Mouse (Mus musculus) kidney, postnatal 25 days (tissue): ENCODE data around the gene Kif18b.

Experiments used
- DNase-seq, 2 experiments: peaks; one replicate each; pipeline ENCODE4 v3.0.0; 2021; ENCODE audit warnings: mixed read lengths in 2 of 2

Kif18b gene

DNA sequence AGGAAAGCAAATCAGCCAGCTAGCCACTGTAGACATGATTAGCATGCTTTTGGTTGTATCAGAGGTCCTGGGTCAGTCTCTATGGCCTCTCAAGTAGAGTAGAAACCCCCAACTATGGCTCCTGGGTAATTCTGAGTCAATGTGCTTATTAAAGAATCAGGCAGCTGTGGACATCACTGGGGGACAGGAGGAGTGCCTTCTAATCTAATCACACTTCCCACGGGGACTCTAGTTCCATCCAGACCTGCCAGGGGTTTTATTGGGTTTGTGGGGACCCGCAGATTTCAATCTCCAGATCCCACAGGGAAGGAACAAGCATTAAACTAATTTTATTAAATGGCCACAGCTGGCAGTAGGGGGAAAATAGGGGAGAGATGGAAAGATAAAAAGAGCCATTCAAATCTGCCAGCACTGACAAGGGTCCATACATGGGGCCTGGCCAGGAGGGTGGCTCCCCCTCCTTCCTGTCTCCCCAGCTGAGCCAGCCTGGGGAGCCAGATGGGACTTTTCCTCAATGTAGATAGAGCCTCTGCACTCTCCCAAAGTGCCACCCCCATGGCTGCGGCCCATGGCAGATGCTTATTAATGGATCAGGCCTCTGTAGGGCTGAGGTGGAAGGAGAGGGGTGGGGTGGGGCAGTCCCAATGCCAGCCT, 12.7 kb upstream of the Kif18b start:
- no peak for DNase-seq

DNA sequence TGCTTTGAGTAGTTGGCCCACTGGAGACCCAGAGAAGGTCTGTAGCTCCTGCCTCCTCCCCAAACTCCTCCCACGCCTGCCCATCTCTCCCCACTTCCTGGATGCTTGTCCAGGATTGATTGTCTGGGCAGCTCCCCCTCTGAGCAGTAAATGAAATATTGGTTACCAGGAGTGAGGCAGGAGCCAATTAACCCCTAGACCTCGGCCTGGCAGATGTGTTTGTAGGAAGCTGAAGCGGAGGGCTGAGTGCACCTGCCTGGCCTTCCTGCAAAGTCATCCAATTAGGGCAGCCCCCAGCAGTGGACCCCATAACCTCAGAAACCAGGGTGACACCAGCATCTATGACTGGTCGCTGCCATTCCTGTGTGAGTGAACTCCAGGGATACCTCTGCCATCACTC, 11.3 kb upstream of the Kif18b start:
- no peak for DNase-seq

GRCm38 (mm10) chr11:102930672-102931071, 5.7 kb upstream of the Kif18b start:
- no peak for DNase-seq

GRCm38 (mm10) chr11:102925351-102925717, 410 bp upstream of the Kif18b start:
- peak in 1 of 2 experiments; percentile 28 for DNase-seq

DNA sequence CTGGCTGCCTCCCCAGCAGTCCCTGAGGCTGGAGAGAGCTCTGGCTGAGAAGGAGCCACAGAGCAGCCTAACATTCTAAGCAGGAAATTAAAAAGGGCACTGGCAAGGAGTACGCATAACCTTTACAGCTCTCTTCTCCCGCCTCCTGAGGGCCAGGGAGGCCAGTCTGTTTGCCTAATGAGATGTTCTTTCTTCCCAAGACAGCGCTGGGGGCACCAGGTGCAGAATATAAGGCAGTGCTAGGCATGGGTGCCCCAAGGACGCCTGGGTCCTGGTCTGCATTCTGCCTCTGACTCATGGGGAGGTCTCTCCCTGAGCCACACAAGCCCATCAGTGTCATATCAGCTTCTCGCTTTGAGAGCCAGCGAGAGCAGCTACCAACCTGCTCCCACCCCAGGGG, 3.4 kb downstream of the Kif18b start:
- DNase-seq, result no peak

DNA sequence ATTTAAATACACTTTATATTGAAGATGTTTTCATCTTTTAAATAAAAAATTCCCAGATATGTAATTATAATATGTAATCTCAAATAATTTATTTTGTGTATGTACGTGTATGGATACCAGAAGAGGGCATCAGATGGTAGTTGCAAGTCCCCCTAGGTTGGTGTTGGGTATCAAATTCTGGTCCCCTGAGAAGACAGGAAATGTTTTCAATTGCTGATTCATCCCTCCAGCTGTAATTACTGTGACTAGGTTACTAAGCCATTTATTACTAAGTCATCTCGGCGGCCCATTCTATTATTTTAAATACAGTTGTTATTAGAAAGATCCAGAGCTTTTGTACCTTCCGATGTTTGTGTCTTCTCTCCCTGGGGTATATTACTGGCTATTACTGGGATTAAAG, 6.8 kb downstream of the Kif18b start:
- no peak for DNase-seq

GRCm38 (mm10) chr11:102915380-102915779, 9.5 kb downstream of the Kif18b start:
- DNase-seq, result no peak

GRCm38 (mm10) chr11:102911376-102911775, 13.5 kb downstream of the Kif18b start:
- DNase-seq, result no peak

GRCm38 (mm10) chr11:102903654-102904053, 21.3 kb downstream of the Kif18b start:
- DNase-seq, result peak in 1 of 2 experiments; percentile 15

DNA sequence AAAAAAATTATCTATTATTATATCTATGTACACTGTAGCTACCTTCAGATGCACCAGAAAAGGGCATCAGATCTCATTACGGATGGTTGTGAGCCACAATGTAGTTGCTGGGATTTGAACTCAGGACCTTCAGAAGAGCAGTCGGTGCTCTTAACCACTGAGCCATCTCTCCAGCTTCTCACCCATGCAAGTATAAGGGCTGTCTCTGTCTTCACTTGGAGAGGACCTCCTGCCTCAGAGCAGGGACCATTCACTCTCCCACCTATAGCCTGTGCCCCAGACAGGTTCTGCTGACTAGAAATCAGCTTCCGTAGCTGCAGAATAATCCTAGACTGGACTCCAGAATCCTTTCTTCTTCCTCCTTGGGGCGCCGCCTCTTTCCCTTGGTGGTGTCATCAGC, 22.8 kb downstream of the Kif18b start:
- peak in 1 of 2 experiments; percentile 9 for DNase-seq

DNA sequence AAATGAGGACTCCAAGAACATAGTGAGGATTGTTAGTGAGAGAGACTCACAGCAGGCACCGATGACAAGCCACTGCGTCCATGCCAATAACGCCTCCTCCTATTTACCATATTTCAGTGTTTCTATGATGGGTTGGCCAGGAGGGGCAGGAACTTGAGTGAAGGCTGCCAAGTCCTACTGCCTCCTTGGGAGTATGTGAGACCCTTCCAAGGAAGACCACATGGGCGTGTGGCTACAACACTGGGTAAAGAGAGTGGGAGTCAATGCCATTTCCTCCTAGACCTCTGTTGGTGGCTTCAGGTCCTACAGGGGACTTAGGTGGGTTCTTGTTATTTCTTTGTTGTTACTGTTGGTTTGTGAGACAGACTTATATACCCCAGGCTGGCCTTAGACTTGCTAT, 23.7 kb downstream of the Kif18b start:
- DNase-seq, result peak in 1 of 2 experiments; percentile 18

- DNase-seq, result peak; percentile 78 to 88
Observed at GRCm38 (mm10) chr11:102900763-102901162, 24.2 kb downstream of the Kif18b start, which contains the start of gene Gfap. Gene Gfap, minus strand, starts transcription at chr11:102900912.

DNA sequence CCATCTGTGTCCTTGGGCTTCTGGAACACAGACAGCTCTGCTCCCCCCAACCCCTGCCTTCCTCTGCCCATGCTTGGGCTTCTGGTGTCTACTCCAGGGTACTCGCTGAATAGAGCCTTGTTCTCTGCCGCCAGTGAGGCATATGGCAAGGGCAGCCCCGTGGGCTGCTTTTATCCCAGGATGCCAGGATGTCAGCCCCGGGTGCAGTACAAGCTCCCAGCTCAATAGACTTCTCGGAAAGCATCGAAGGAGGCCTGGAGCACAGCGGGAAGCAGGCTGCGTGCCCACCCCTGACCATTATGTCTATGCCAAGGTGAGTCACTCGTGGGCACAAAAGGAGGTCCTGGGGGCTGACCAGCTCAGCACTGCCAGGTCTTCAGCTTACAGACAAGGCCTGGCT, 26.5 kb downstream of the Kif18b start:
- no peak for DNase-seq

GRCm38 (mm10) chr11:102896641-102897040, 28.3 kb downstream of the Kif18b start:
- no peak for DNase-seq

GRCm38 (mm10) chr11:102895779-102896178, 29.1 kb downstream of the Kif18b start:
- DNase-seq, result no peak

DNA sequence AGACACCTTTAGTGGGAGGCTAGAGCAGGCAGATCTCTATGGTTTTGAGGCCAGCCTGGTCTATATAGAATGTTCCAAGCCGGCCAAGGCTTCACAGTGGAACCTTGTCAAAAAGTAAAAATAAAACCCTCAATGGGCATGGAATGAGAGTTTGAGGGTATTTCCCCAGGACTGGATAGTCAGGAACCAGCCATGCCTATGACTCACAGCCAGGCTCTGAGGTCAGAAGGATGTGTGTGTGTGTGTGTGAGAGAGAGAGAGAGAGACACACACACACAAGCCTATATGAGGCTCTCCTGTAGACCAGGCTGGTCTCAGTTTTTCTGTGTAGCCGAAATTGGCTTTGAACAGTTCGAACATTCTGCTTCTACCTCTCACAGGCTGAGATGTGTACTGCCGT, 30.2 kb downstream of the Kif18b start:
- DNase-seq, result no peak

GRCm38 (mm10) chr11:102893015-102893651, 31.8 kb downstream of the Kif18b start:
- peak; percentile 85 to 92 for DNase-seq

- no peak for DNase-seq
Observed at GRCm38 (mm10) chr11:102890096-102890495, 34.8 kb downstream of the Kif18b start.

- DNase-seq, result no peak
Observed at GRCm38 (mm10) chr11:102888135-102888534, 36.8 kb downstream of the Kif18b start.

DNA sequence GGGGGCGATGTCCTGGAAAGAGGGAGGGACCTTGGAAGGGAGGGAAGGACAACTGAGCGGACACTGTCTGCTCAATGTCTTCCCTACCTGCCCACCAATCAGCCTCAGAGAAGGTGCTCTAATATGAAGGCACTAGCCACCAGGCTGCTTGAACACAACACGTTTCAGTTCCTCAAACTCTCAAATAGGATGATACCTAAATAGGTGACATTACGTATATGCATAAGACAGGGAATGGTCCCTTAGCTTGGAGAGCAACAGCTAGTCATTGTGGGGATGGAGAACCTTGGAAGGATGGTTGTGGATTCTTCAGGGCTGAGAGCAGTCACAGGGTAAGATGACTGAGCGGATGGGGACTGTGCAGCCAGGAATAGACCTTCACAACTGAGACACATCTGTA, 37.5 kb downstream of the Kif18b start:
- no peak for DNase-seq

DNA sequence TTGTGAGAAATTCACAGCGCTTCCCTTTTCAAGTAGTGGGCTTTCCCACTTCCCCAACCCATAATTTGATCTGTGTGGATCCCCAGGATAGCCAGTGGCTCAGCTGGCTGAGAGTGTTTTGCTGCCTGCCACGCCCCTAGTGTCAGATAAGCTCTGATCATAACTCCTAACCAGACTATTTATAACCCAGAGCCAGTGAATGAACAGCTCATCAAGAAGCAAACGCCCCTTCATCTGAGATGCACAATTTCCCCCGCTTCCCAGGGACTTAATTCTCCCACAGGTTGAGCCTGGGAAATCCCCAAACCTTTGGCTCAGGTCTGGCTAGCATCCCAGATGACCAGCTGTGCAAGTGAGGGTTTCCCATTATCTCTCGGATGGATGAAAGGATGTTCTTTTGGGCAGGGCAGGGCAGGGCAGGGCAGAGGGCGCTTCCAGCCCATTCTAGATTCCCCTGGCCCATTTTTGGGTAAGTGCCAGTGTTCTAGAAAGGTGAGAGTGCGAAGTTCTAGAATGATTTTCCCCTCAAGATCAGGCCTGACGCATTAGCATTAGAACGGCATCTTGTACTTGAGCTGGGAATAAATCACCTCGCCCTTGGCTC, 40.2 kb downstream of the Kif18b start, which contains the start of gene Fam187a:
Fam187a (plus strand) TSS at position 554 of the 604 bp plus-strand sequence.
- DNase-seq, result no peak

- no peak for DNase-seq
Observed at GRCm38 (mm10) chr11:102881314-102882198, 43.4 kb downstream of the Kif18b start.
